Mouse (Mus musculus): ENCODE measurements at regions not wholly inside any gene's neighbourhood (a gene's known extent, or its start where the extent isn't known, plus 50 kb on each side); places are given as distances from the start of the nearest gene placed in this dataset.

- no peak overlapping the region for H3K27ac ChIP-seq
- no peaks in the 10 kb centered on the region for H3K36me3 ChIP-seq
- H3K4me3 ChIP-seq: no peak overlapping the region
- no peaks in the 10 kb centered on the region for H3K27me3 ChIP-seq
- ATAC-seq (ENCODE audit: low FRiP score): no peak
- no peak overlapping the region for H3K9ac ChIP-seq
- 88% methylated on average over 5 of the region's 5 CpGs for WGBS
- H3K4me2 ChIP-seq: no peak overlapping the region
- no peaks in the 10 kb centered on the region for H3K4me1 ChIP-seq (replicated peaks)
- H3K9me3 ChIP-seq: no peaks in the 10 kb centered on the region
Observed at GRCm38 (mm10) chr7:133286216-133286615, 162.1 kb upstream of the Ctbp2 start.

- no peak overlapping the region for H3K27ac ChIP-seq
- no peaks in the 10 kb centered on the region for H3K27me3 ChIP-seq
- WGBS: 69% methylated on average over 5 of the region's 5 CpGs
- H3K4me1 ChIP-seq (replicated peaks): peaks cover 4% of the 10 kb centered on the region; the same call in 1 of the 2 replicates
- ATAC-seq (ENCODE audit: low FRiP score): no peak
- H3K9me3 ChIP-seq: no peaks in the 10 kb centered on the region
- no peaks in the 10 kb centered on the region for H3K36me3 ChIP-seq
- H3K4me2 ChIP-seq: no peak overlapping the region
- H3K9ac ChIP-seq: no peak overlapping the region
- no peak overlapping the region for H3K4me3 ChIP-seq
Observed at GRCm38 (mm10) chr7:133262161-133262560, 138.0 kb upstream of the Ctbp2 start.

GRCm38 (mm10) chr7:133259143-133259542 is 135.0 kb upstream of the Ctbp2 start:
- WGBS: 90% methylated on average over 7 of the region's 7 CpGs
- H3K4me1 ChIP-seq (replicated peaks): peaks cover 4% of the 10 kb centered on the region; the same call in 1 of the 2 replicates
- H3K4me2 ChIP-seq: no peak overlapping the region
- H3K9ac ChIP-seq: no peak overlapping the region
- no peak overlapping the region for H3K27ac ChIP-seq
- no peaks in the 10 kb centered on the region for H3K36me3 ChIP-seq
- H3K4me3 ChIP-seq: no peak overlapping the region
- no peaks in the 10 kb centered on the region for H3K9me3 ChIP-seq
- no peaks in the 10 kb centered on the region for H3K27me3 ChIP-seq
- ATAC-seq (ENCODE audit: low FRiP score): no peak

- Histone ChIP-seq H3K27ac (no peak overlapping the region), H3K27me3 (no peaks in the 10 kb centered on the region), H3K9ac (no peak overlapping the region), H3K4me3 (no peak overlapping the region), H3K4me2 (no peak overlapping the region), H3K4me1 (replicated peaks) (no peaks in the 10 kb centered on the region), H3K36me3 (no peaks in the 10 kb centered on the region), H3K9me3 (no peaks in the 10 kb centered on the region)
- ATAC-seq (ENCODE audit: low FRiP score): no peak
- WGBS: 71% methylated on average over 5 of the region's 5 CpGs
Observed at GRCm38 (mm10) chr7:133256831-133257230, 132.7 kb upstream of the Ctbp2 start.

GRCm38 (mm10) chr7:133244601-133245000 is 120.4 kb upstream of the Ctbp2 start:
- Histone ChIP-seq H3K27ac (no peak overlapping the region), H3K36me3 (no peaks in the 10 kb centered on the region), H3K9me3 (no peaks in the 10 kb centered on the region), H3K9ac (no peak overlapping the region), H3K27me3 (no peaks in the 10 kb centered on the region), H3K4me1 (replicated peaks) (0 out of 2 replicates have a peak, but pooled peaks cover 7% of the 10 kb centered on the region), H3K4me2 (no peak overlapping the region), H3K4me3 (no peak overlapping the region)
- ATAC-seq (ENCODE audit: low FRiP score): no peak
- 58% methylated on average over 11 of the region's 11 CpGs for WGBS

- WGBS: 83% methylated on average over 5 of the region's 5 CpGs
- Histone ChIP-seq H3K27ac (no peak overlapping the region), H3K9me3 (no peaks in the 10 kb centered on the region), H3K9ac (no peak overlapping the region), H3K36me3 (no peaks in the 10 kb centered on the region), H3K4me1 (replicated peaks) (peaks cover 10% of the 10 kb centered on the region), H3K27me3 (0 out of 2 replicates have a peak, but pooled peaks cover 2% of the 10 kb centered on the region), H3K4me3 (no peak overlapping the region), H3K4me2 (no peak overlapping the region)
- ATAC-seq (ENCODE audit: low FRiP score): no peak
Observed at GRCm38 (mm10) chr7:133234326-133234725, 110.2 kb upstream of the Ctbp2 start.

- 62% methylated on average over 10 of the region's 10 CpGs for WGBS
- no peak overlapping the region for H3K4me2 ChIP-seq
- H3K4me1 ChIP-seq (replicated peaks): peaks cover 10% of the 10 kb centered on the region
- no peak overlapping the region; the same call in 1 of the 2 replicates for H3K27ac ChIP-seq
- no peaks in the 10 kb centered on the region for H3K9me3 ChIP-seq
- H3K9ac ChIP-seq: no peak overlapping the region
- no peaks in the 10 kb centered on the region for H3K36me3 ChIP-seq
- H3K27me3 ChIP-seq: 0 out of 2 replicates have a peak, but pooled peaks cover 2% of the 10 kb centered on the region
- no peak overlapping the region for H3K4me3 ChIP-seq
- ATAC-seq (ENCODE audit: low FRiP score): no peak
Observed at GRCm38 (mm10) chr7:133232889-133233441, 108.8 kb upstream of the Ctbp2 start.

GRCm38 (mm10) chr7:133230806-133231205 is 106.7 kb upstream of the Ctbp2 start:
- no peak for ATAC-seq (ENCODE audit: low FRiP score)
- Histone ChIP-seq H3K27me3 (0 out of 2 replicates have a peak, but pooled peaks cover 2% of the 10 kb centered on the region), H3K9me3 (no peaks in the 10 kb centered on the region), H3K4me2 (no peak overlapping the region), H3K36me3 (no peaks in the 10 kb centered on the region), H3K4me1 (replicated peaks) (peaks cover 10% of the 10 kb centered on the region), H3K27ac (no peak overlapping the region), H3K4me3 (no peak overlapping the region), H3K9ac (no peak overlapping the region)
- WGBS: 65% methylated on average over 3 of the region's 3 CpGs

GRCm38 (mm10) chr7:133223948-133224652 is 99.9 kb upstream of the Ctbp2 start:
- Histone ChIP-seq H3K4me1 (replicated peaks) (peaks cover 14% of the 10 kb centered on the region), H3K9me3 (0 out of 2 replicates have a peak, but pooled peaks cover 2% of the 10 kb centered on the region), H3K27me3 (no peaks in the 10 kb centered on the region), H3K9ac (no peak overlapping the region), H3K4me3 (no peak overlapping the region), H3K4me2 (0 out of 2 replicates have a peak overlapping the region, but pooled peaks have one; percentile 4), H3K27ac (peak overlapping the region; percentile 60; the same call in 1 of the 2 replicates), H3K36me3 (no peaks in the 10 kb centered on the region)
- WGBS: 55% methylated on average over 19 of the region's 19 CpGs
- 0 out of 2 replicates have a peak, but pooled peaks have one; percentile 61 for ATAC-seq (ENCODE audit: low FRiP score)

- Histone ChIP-seq H3K4me2 (no peak overlapping the region), H3K27me3 (no peaks in the 10 kb centered on the region), H3K4me1 (replicated peaks) (no peaks in the 10 kb centered on the region), H3K9ac (no peak overlapping the region), H3K36me3 (no peaks in the 10 kb centered on the region), H3K27ac (no peak overlapping the region), H3K9me3 (no peaks in the 10 kb centered on the region), H3K4me3 (no peak overlapping the region)
- WGBS: 57% methylated on average over 4 of the region's 4 CpGs
- no peak for ATAC-seq (ENCODE audit: low FRiP score)
Observed at GRCm38 (mm10) chr7:133212328-133212727, 88.2 kb upstream of the Ctbp2 start.

GRCm38 (mm10) chr7:133205704-133206103 is 81.5 kb upstream of the Ctbp2 start:
- H3K36me3 ChIP-seq: no peaks in the 10 kb centered on the region
- peaks cover 16% of the 10 kb centered on the region for H3K4me1 ChIP-seq (replicated peaks)
- H3K27ac ChIP-seq: no peak overlapping the region
- H3K9ac ChIP-seq: no peak overlapping the region
- H3K27me3 ChIP-seq: no peaks in the 10 kb centered on the region; the same call in 1 of the 2 replicates
- no peak for ATAC-seq (ENCODE audit: low FRiP score)
- no peak overlapping the region for H3K4me2 ChIP-seq
- WGBS: 12% methylated on average over 7 of the region's 7 CpGs
- no peak overlapping the region for H3K4me3 ChIP-seq
- no peaks in the 10 kb centered on the region for H3K9me3 ChIP-seq

GRCm38 (mm10) chr7:133204485-133204884 is 80.3 kb upstream of the Ctbp2 start:
- Histone ChIP-seq H3K4me1 (replicated peaks) (peaks cover 21% of the 10 kb centered on the region), H3K27me3 (no peaks in the 10 kb centered on the region; the same call in 1 of the 2 replicates), H3K36me3 (no peaks in the 10 kb centered on the region), H3K9ac (no peak overlapping the region), H3K4me2 (no peak overlapping the region), H3K4me3 (no peak overlapping the region), H3K27ac (no peak overlapping the region), H3K9me3 (no peaks in the 10 kb centered on the region)
- WGBS: 39% methylated on average over 1 of the region's 1 CpGs
- ATAC-seq (ENCODE audit: low FRiP score): no peak

GRCm38 (mm10) chr7:133203933-133204332 is 79.8 kb upstream of the Ctbp2 start:
- Histone ChIP-seq H3K4me3 (no peak overlapping the region), H3K36me3 (no peaks in the 10 kb centered on the region), H3K9ac (no peak overlapping the region), H3K27me3 (no peaks in the 10 kb centered on the region; the same call in 1 of the 2 replicates), H3K4me1 (replicated peaks) (peaks cover 26% of the 10 kb centered on the region), H3K27ac (no peak overlapping the region), H3K4me2 (no peak overlapping the region), H3K9me3 (no peaks in the 10 kb centered on the region)
- no peak for ATAC-seq (ENCODE audit: low FRiP score)
- WGBS: 78% methylated on average over 7 of the region's 7 CpGs

All from hindbrain, embryonic 13.5 days (tissue).